Mouse (Mus musculus): Measurements from ENCODE around the gene Nsun4.

The Nsun4 gene

DNA sequence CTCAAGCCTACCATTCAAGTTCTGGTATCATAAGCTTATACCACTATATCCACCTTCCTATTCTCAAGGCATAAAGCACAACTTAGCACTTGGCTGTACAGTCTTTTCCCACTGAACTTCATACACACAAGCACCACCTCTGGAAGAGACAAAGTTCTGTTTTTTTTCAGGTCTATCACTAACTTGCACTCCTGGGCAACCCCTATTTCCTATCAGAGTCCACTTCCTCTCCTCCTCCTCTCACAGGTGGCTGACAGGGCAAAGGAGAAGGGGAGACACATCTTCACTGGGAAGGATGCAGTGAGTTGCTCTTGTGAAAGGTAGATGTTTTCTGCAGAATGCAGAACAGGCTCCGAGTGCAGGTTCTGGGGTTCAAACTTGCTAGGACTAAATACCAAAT is 6.0 kb downstream of the Nsun4 start:
- DNase-seq: no peak

DNA sequence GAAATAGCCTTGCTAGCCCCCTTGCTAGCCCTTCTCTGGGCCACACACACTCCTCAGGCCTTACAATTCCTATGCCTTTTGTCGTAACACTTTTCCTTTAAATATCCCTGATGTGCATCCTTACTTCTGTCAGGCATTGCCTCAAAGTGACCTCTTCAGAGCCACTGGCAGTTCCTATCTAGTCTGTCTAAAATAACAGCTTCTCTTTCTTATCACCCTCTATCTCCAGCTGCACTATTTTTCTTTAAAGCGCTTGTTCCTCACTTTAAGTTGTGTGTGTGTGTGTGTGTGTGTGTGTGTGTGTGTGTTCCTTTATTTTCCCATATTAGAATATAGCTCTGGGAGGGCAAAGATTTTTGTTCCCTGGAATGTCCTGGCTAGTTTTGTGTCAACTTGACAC is 7.1 kb downstream of the Nsun4 start:
- no peak for DNase-seq

DNA sequence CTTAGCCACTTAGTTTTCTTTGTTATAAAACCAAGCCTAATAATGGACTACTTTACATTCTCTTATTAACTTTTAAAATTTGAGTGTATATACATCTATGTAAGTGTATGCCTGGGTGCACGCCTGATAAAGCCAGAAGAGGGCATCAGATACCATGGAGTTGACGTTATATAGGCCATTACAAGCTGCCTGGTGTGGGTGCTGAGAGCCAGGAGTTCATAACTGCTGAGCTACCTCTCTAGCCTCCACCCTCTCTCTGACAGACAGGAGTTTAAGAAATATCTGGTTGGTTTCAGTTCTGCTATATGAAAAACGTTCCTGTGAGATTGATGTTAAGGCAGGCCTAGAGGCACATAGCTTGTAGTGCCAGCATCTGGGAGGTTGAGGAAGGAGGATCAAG is 11.5 kb downstream of the Nsun4 start:
- DNase-seq: no peak

DNA sequence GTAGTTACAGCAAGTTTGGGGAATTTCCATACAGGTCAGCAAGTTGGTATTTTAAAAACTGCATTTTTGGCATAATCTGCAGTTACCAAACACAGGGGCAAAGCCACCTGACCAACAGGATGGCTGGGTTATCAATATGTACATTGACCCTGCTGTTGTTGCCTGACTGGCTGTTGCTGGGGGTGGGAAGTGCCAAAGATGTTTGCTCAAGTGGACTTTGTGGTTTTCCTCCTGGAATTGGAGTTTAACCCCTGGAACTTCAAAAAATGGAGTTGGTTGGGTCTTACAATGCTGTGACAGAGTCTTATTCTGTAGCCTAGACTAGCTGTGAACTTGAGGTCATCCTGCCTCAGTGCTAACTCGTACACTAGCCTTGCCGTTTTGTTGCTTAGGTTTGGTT is 13.2 kb downstream of the Nsun4 start:
- DNase-seq: no peak

DNA sequence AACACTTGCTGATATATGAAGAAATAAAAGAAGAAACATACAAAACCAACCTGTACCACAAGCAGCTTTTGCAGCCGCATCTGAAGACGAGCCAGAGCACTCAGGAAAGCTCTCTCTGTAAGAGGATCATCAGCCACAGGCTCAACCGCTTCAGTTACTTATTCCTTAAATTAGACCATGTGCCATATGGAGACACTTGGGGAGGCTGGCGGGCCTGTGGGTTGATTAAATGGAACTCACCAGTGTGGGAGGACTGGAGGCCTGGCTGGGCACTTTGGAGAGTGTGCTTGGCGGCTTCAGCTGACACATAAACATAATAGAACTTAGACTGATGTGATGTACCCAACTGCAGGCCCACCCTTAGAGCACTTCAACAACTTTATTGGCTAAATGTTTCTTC is 20.3 kb downstream of the Nsun4 start:
- peak; percentile 75 for DNase-seq

DNA sequence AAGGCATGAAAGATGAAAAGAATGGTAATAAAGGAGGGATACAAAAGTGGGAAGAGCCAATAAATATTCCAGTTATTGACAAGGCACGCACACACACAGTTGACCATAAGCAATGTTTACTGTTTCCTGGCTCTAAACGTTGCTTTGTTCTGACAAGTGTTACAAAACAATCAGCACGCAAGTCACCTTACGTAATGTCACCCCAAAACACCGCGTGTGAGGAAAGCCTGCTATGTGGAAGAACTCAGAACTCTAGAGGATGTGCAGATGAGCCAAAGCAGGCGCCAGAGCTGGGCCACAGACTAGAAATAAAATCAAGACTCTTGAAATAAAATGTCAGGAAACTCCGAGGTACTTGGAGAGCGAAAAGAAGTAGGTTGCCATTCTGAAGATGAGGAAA is 20.8 kb downstream of the Nsun4 start:
- no peak for DNase-seq

DNA sequence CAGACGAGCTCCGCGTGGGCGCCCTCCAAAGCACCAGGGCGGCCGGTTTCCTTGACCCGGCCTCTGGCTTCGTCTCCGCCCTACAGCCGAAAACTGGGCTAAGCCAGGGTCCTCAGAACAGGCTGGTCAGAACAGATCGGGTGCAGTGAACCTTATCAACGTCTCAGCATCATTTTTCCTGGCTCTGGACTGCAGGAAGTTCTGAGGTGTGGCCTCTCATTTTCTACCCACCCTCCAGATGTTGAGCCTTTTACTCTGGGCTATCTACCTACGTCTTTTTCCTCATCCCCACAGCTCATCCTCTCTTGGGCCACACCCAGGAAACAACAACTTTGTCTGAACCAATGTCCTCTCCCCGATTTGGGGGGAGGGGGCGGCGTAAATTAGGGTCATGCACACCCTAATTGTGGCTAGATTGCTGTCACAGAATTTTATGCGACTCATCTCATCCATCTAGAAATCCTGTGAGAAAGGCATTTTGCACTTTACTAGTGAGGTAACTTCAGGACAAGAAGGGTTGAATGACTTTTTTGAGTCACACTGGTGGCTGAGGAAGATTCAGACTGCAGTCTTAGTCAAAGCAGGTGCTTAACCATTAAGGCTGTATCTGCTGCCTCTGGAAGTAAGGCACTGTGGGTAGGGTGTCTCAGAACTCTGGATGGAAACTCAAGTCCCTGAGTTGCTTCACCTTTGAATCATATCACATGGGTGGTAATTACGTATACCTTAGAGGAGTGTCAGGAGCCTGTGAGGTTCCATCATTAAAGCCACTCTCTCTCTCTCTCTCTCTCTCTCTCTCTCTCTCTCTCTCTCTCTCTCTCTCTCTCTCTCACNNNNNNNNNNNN is 35.6 kb downstream of the Nsun4 start, which contains the start of gene Faah:
Gene Faah, minus strand, starts transcription at position 25 of the 845 bp plus-strand sequence.
- no peak for DNase-seq

DNA sequence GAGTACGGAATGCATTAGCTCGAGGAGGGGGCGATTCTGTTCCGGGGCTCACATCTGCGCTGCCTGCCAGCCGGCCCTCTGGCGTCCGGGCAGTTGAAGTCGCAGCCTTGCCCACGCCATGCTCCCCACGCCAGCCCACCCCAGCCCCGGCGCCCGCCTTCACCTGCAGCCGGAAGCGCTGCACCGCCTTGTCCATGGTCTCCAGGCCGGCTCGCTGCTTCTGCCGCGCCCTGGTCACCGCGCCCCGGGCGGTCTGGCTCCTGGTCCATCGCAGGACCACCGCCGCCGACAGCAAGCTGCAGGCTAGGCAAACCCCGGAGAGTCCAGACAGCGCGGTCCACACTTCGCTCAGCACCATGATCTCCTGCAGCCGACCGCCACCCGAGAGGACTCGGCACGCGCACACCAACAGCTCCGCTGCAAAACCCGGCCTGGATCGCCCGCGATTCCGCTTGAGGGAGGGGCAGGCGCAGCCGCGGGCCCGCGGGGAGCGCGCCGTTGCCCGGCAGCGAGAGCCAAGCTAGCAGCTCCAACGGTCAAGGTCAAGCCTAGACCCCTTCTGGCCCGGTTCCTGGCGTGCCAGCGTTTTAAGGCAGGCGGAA is 36.3 kb downstream of the Nsun4 start:
- peak; percentile 84 for DNase-seq

DNA sequence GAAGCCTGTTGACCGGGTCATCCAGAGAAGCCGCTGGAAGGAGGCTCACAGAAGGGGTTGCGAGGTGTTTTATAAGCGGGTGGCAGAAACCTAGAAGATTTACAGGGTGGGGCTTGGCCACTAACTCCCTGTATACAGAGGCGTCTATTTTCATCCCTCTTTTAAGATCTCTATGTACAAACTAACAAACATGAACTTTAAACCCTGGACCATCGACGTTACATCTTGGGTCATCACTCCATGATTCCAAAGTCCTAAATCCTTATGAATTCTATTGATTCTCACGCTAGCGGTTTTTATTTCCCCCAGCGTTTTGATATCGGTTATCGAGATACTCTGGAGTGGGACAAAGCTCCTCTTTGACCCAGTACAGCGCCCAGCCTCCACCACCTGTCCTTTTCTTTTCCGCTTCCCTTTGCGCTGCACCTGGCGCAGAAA is 36.8 kb downstream of the Nsun4 start:
- no peak for DNase-seq

DNA sequence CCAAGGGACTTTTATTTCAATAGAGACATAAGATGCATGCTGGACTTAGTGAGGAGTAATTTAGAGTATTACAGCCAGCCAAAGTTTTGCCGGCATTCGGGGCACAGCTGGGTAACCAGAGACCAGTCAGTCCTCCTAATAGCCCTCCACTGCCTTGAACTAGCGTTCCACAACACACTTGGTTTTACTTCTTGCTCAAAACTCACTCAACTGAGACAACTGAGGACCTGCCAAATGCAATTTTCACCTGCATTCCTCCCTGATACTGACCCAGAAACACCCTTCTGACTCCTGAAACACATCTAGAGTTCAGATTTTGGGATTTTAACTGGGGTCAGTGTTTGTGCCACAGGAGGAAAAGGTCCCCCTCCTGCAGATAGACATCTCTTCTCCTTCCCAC is 37.3 kb downstream of the Nsun4 start:
- no peak for DNase-seq

DNA sequence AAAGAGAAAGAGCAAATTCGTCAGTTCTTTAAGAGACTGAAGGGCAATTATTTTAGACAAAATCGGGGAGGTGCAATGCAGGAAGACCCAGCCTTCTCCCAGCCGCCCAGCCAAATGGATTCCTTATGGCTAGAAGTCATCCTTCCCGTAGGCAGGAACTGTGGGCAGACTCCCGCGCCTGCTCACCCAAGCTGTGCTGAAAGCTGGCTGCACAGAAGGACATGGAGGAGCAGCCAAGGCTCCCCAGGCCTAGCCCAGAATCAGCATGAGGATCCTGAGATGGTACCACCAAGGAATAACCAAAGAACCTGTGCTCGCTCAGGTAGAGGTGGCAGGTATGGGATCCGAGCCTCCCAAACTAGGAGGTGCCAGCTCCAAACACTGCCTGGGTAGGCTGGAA is 37.7 kb downstream of the Nsun4 start:
- peak; percentile 79 for DNase-seq

DNA sequence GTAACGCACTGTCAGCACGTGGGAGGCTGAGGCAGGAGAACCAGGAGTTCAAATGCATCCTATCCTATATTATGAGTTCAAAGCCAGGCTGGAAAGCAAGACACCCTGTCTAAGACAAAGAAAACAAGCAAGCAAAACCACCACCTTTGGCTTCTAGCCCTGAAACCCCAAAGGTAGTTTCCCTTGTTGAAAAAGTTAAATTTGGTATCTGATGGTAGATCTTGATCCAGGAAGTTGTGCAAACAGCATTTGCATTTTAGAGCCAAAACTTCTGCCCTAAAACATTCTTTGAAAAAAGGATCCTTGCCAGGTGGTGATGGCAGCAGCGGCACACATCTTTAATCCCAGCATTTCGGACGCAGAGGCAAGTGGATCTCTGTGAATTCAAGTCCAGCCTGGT is 38.2 kb downstream of the Nsun4 start:
- DNase-seq: no peak

DNA sequence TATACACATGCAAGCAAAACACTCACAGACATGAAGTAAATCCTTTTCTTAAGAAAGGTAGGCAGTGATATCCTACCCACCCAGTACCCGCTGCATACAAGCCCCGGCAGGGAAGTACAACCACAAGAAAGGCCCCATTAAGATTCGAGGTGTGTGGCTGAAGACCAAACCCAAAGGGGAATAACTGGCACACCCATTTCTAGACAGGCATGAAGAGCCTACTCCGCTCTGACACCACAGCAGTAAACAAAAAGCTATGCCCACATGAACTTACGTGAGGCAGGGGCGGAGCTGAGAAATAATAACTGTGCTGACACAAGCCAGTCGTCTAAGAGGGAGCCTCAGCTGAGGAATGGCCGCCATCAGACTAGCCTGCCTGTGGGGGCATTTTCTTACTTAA is 43.5 kb downstream of the Nsun4 start:
- no peak for DNase-seq

DNA sequence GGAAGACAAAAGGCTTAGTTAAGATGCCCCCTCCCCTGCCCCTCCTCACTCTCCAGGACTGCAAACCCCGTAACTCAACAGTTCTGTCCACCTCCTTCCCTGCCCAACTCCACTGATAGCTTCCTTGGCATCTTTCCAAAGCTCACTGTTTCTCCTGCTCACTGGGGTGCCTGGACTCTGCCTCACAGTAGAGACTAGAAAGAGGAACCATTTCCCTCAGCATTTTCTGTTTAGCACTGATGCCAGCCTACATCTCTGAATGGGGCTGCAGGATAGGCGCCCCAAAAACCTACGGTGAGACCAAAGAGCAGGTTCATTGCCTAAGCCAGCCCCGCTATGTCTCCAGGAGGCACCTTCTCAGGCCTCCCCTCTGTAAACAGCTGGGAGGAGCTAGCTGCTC is 52.5 kb downstream of the Nsun4 start:
- DNase-seq: no peak

DNA sequence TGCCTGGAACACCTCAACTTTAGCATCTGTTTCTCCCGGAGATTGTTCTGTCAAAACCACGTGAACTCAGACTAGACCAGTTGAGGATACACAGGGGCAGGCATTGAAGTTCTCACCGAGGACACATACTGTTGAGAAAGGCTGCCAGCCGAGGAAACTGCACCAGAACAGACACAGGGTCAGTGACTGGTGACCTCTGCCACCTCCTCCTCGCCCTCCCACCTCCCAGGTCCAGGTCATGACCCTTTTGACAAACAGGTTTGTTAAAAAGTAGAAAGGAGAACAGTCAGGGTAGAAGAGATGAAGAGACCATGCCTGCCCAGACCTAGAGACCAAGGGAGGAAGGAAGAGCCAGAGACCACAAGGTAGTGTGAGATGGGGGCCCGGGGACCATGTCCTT is 53.0 kb downstream of the Nsun4 start:
- DNase-seq: no peak

DNA sequence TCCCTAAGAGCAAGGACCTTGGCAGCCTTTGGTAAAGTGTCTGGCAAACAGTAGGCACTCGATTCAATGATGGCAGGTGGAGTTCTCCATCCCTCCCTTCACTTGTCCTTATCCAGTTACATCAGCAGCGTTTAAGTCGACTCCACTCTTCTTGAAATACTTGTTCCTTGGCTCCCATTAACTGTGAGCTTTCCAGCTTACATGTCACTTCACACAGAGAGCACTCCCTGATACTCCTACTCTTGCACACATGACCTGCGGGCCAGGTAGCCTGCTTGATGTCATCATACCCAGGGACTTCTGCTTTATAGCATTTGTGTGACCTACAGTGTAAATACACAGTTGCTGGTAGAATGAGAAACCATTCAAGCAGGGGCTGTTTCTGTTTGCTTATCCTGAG is 56.9 kb downstream of the Nsun4 start:
- no peak for DNase-seq

DNA sequence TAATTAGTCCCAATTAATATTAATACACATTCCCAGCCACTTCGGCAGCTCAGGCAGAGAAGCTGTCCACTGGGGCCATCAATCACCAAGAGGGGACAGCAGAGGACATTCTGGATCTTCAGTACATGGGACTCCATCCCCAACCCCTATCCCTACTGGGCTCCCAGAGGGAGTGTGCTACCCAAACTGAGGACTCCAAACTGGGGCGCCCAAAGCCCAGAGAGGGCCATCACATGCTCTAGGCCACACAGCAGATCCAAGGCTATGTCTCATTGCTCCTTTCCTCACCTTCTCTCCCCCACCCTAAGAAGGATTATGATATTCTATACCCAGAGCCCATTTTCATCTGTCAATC is 58.3 kb downstream of the Nsun4 start:
- DNase-seq: no peak

DNA sequence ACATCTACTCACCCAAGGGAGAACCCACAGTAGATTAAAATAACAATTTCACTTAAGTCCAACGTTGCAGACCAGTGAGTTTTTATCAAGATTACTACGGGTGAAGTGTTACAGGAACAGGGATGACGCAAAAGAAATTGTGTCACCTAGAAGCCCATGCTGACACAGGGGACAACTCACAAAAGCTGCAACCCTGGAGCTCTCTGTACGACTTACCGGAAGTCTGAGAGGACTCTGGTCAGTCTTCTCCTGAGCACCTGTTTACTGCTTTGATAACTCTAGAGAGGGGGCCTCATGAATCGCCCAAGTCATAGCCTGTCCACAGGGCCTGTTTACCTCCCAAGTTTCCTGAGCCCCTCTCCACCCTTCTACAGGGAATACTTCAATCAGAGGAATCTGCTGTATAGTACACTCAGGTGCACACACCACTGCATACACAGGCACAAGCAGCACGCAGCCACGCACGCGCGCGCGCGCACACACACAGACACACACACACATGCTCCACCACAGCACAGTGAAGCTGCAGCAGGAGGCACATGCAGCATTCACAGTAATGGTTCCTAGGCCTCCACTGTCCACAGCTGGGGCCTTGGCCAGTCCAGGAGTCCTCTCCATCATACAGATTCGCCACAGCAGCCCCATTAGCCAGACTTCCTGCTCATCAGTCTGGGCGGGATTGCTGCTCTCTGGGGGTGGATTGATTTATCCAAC is 58.9 kb downstream of the Nsun4 start:
- DNase-seq: no peak

DNA sequence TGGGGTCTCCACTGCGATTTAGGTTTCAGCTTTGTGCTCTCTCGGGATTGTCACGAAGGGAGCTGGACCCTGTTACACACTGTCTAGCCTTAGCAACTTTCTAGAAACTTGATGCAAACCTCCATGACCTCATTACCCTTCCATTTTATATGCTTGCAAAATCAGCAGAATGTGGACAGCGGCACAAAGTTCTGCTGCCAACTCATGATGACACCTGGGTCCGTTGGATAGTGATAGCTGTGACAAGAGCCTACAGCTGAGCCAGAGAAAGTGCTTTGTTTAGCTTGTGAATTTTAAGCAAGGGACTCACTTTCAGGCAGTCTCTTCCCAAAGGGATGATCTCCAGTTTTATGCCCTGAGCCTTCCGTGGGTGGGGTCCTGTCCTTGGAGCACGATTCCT is 64.3 kb downstream of the Nsun4 start:
- DNase-seq: no peak

DNA sequence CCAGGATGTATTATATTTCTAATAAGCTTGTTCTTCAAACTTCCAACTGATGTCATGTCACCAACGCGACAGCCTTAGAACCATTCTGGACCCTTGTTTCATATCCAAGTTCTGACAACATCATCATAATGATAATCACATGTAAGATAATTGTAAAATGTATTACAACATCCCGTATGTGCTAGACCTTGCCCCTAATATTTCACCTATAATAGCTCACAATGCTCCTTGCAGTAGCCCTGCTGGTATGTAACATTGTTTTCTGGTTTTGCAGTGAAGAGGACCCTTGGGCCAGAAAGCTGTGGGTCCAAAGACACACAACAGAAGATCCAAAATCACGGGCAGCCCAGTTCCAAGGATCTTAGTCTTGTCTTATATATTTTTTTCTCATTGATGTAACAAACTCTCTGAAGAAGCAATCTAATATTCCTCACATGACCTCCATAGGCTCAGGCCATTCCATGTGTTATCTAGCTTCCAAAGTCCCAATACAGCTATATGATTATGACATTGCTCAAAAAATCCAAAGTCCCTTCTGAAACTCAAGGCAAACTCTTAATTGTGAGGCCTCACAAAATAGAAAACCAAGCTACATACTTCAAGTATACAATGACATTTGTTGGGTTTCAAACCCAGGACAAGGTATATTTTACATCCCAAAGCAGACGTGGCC is 65.7 kb downstream of the Nsun4 start:
- DNase-seq: no peak

DNA sequence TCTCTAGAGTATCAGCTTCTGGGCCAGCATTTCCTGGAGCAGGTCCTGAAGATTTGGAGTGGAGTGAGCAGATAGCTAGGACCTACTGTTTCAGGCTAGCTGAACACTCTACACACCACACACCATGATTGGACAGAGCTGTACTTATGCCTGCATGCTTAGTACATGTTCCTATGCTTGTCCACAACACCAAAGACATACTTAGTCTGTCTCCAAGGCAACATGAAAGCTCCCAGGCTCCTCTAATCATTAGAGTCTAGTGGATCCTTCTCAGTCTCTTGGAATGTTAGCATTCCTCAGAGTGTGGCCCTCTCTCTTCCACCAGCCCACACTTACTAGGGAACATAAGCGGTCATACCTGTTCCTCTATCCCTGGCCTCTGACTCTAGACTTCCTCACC is 66.2 kb downstream of the Nsun4 start:
- DNase-seq: no peak

DNA sequence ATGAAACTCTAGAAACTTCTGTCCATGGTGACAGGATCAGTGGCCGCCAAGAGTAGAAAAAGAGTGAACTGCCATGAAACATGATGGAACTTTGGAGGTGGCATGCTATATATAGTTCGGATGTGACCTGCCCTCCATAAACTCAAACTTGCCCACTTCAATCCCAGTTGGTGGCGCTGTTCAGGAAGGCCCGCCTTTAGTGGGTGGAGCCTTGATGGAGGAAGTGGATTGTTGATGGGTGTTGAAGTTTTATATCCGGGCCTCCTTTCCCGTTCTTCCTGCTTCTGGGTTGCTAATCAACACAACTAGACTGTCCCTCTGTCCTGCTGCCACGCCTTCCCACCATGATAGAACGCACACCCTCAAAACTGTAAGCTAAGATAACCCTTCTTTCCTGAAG is 68.7 kb downstream of the Nsun4 start:
- DNase-seq: no peak

DNA sequence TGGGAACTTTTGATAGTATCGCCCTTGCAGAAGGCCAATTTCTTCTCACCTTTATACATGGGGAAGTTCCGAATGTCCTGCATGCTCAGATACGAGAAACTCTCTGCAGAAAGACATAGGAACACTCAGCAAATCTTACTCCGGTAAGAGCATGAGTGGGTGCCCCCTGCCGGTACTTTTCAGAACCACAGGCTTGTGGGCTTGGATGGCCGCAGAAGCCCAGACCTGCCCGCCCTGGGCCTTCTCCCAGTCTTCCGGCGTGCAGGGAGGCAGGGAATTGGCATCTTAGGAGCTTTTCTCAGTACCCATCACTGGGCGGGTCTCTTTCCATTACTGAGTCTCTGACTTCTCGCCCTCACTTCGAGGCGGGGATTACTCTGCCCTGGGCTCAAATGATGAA is 69.6 kb downstream of the Nsun4 start:
- peak; percentile 78 for DNase-seq

Data from right cerebral cortex, adult 18-20 months (tissue).